8 mouse cellular contexts compared by ENCODE assay signal in genomic region chr14:121034973-121035662, GRCm38 (mm10). TPM values are rescaled to one million over a fixed set of nuclear protein-coding genes. Genes with fewer than 3 reads are reported as not detected.
DNase-seq lines count a peak whose midpoint lies in the region; ATAC-seq lines count a peak whose summit lies in the region.

Gene Farp1 (plus strand): TSS chr14:121035200.

- peak within 1 kb of the TSS; percentile 96 for H3K4me2 ChIP-seq in heart, embryonic 12.5 days
- peak within 1 kb of the TSS; percentile 88 for H3K4me2 ChIP-seq in kidney, embryonic 16.5 days (replicated peaks; ENCODE audit: low read depth, low read length)
- H3K4me2 ChIP-seq in liver, embryonic 11.5 days: peak within 1 kb of the TSS; percentile 85
- peak within 1 kb of the TSS; percentile 97 for H3K4me2 ChIP-seq in stomach, embryonic 15.5 days

- peak; percentile 64 for DNase-seq in 3T3-L1 (ENCODE audit: low read depth, low spot score)
- peak; percentile 72 to 76 for DNase-seq in adrenal gland, postnatal 4 days (ENCODE audit: low spot score in 2 of 2)
- peak; percentile 10 for DNase-seq in fat pad, adult 2 months (ENCODE audit: extremely low read depth, low read depth, low spot score)
- peak; percentile 80 for DNase-seq in liver, embryonic 11.5 days (ENCODE audit: low spot score)
- peak; percentile 46 for DNase-seq in naive thymus-derived CD4-positive, alpha-beta T cell, adult 2 months (ENCODE audit: low read depth)

- H3K9me3 ChIP-seq in heart, embryonic 12.5 days (replicated peaks): peaks cover 6% of the 10 kb centered on the region; the same call in 1 of the 2 replicates
- no peaks in the 10 kb centered on the region for H3K9me3 ChIP-seq in kidney, embryonic 16.5 days (ENCODE audit: low read length)
- H3K9me3 ChIP-seq in liver, embryonic 11.5 days (ENCODE audit: control insufficient read depth, low read length): no peaks in the 10 kb centered on the region
- no peaks in the 10 kb centered on the region for H3K9me3 ChIP-seq in stomach, embryonic 15.5 days

- no peaks in the 10 kb centered on the region for H3K27me3 ChIP-seq in heart, embryonic 12.5 days (replicated peaks)
- no peaks in the 10 kb centered on the region for H3K27me3 ChIP-seq in kidney, embryonic 16.5 days (ENCODE audit: insufficient read depth, low read length)
- H3K27me3 ChIP-seq in liver, embryonic 11.5 days (replicated peaks; ENCODE audit: control insufficient read depth, insufficient read depth, low read length): peaks cover 43% of the 10 kb centered on the region
- H3K27me3 ChIP-seq in stomach, embryonic 15.5 days (replicated peaks): peaks cover 6% of the 10 kb centered on the region; the same call in 1 of the 2 replicates

- 3% methylated on average over 50 of the region's 61 CpGs for WGBS in heart, embryonic 12.5 days
- under 1% methylated on average over 59 of the region's 61 CpGs for WGBS in kidney, embryonic 16.5 days
- 3% methylated on average over 54 of the region's 61 CpGs for WGBS in liver, embryonic 11.5 days
- 3% methylated on average over 52 of the region's 61 CpGs for WGBS in stomach, embryonic 15.5 days

- peak within 1 kb of the TSS; percentile 74 for H3K4me3 ChIP-seq in heart, embryonic 12.5 days
- peak within 1 kb of the TSS; percentile 92 for H3K4me3 ChIP-seq in kidney, embryonic 16.5 days (ENCODE audit: low read length)
- peak within 1 kb of the TSS; percentile 70 for H3K4me3 ChIP-seq in liver, embryonic 11.5 days (ENCODE audit: low read depth, low read length)
- peak within 1 kb of the TSS; percentile 92 for H3K4me3 ChIP-seq in stomach, embryonic 15.5 days (replicated peaks)

- H3K9ac ChIP-seq in heart, embryonic 12.5 days: peak within 1 kb of the TSS; percentile 89
- H3K9ac ChIP-seq in kidney, embryonic 16.5 days (replicated peaks; ENCODE audit: low read length): peak within 1 kb of the TSS; percentile 96
- peak within 1 kb of the TSS; percentile 72 for H3K9ac ChIP-seq in liver, embryonic 11.5 days (ENCODE audit: low read depth, low read length)
- peak within 1 kb of the TSS; percentile 90 for H3K9ac ChIP-seq in stomach, embryonic 15.5 days

- no peaks in the 10 kb centered on the region for H3K36me3 ChIP-seq in heart, embryonic 12.5 days
- no peaks in the 10 kb centered on the region for H3K36me3 ChIP-seq in kidney, embryonic 16.5 days (ENCODE audit: insufficient read depth, low read length)
- no peaks in the 10 kb centered on the region for H3K36me3 ChIP-seq in liver, embryonic 11.5 days (ENCODE audit: control insufficient read depth, insufficient read depth, low read length)
- no peaks in the 10 kb centered on the region for H3K36me3 ChIP-seq in stomach, embryonic 15.5 days

- peaks cover 42% of the 10 kb centered on the region for H3K4me1 ChIP-seq in heart, embryonic 12.5 days (replicated peaks)
- peaks cover 38% of the 10 kb centered on the region for H3K4me1 ChIP-seq in kidney, embryonic 16.5 days (ENCODE audit: insufficient read depth, low read length)
- H3K4me1 ChIP-seq in liver, embryonic 11.5 days (replicated peaks; ENCODE audit: control insufficient read depth, insufficient read depth, low read length): peaks cover 6% of the 10 kb centered on the region
- H3K4me1 ChIP-seq in stomach, embryonic 15.5 days: peaks cover 10% of the 10 kb centered on the region; the same call in 1 of the 2 replicates

- H3K27ac ChIP-seq in heart, embryonic 12.5 days (ENCODE audit: poor library complexity, severe bottlenecking): peak within 1 kb of the TSS; percentile 78
- peak within 1 kb of the TSS; percentile 85 for H3K27ac ChIP-seq in kidney, embryonic 16.5 days (ENCODE audit: low read length)
- H3K27ac ChIP-seq in liver, embryonic 11.5 days (ENCODE audit: low read depth, low read length): peak within 1 kb of the TSS; percentile 66
- peak within 1 kb of the TSS; percentile 82 for H3K27ac ChIP-seq in stomach, embryonic 15.5 days

- ATAC-seq in heart, embryonic 12.5 days (ENCODE audit: insufficient number of reproducible peaks, low FRiP score): peak; percentile 93
- peak; percentile 96 for ATAC-seq in kidney, embryonic 16.5 days (ENCODE audit: low FRiP score, low TSS enrichment)
- ATAC-seq in liver, embryonic 11.5 days (replicated peaks; ENCODE audit: low FRiP score): peak; percentile 86
- peak; percentile 98 for ATAC-seq in stomach, embryonic 15.5 days (ENCODE audit: insufficient read depth, low FRiP score, low read depth)

RNA-seq across cellular contexts. Expression of gene Farp1, which starts in this region (rescaled TPM):
- 10 to 100 TPM; 41.6 to 58.5 TPM for total RNA-seq in adrenal gland, postnatal 4 days (2021)
- 32.4 and 33.0 TPM in 2 replicates for polyA plus RNA-seq in heart, embryonic 12.5 days (2016; fragmentation: Nextera tagmentation; extraction: Ambion mirVana)
- polyA plus RNA-seq in kidney, embryonic 16.5 days (2015; fragmentation: Nextera tagmentation; extraction: Ambion mirVana): 31.3 and 31.9 TPM in 2 replicates
- 14.9 and 17.6 TPM in 2 replicates for polyA plus RNA-seq in liver, embryonic 11.5 days (2014; fragmentation: Nextera tagmentation; extraction: Ambion mirVana)
- 17.3 and 19.1 TPM in 2 replicates for polyA plus RNA-seq in stomach, embryonic 15.5 days (2015; fragmentation: Nextera tagmentation; extraction: Ambion mirVana)

Comparison
In these comparisons a context has a peak if more than half of its experiments do, and no peak if none do; other contexts are left out.
1. Peak in every context shown above with its lines: DNase-seq, ATAC-seq, H3K4me3 ChIP-seq and H3K27ac ChIP-seq.
2. DNase-seq: peak in every context shown above with its lines; median percentile 80 in liver, embryonic 11.5 days; 74 in adrenal gland, postnatal 4 days; 64 in 3T3-L1; 46 in naive thymus-derived CD4-positive, alpha-beta T cell, adult 2 months; 10 in fat pad, adult 2 months.